ENCODE assay signal across 22 mouse cellular contexts in the genomic region with DNA sequence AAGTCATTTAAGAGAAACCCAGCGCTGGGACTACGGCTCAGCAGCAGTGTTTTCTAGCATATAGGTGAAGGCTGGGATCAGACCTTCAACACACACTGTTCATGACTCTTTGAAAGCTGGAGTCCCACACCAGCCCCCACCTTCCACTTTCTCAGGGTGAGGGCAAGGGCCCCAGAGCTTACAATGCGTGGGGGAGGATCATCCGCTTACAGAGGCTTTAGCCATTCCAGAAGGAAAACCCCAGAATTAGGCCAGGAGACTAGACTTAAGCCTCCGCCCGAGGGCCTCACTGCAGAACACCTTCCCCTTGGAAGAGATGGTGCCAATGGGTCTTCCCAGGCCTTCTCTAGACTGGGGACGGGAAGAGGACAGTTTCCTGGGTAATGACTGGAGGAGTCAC. TPM values are rescaled to one million over a fixed set of nuclear protein-coding genes. Genes with fewer than 3 reads are reported as not detected.
DNase-seq lines count a peak whose midpoint lies in the region.
"Had no signal": no experiment of that assay in that cellular context is flagged by ENCODE, and none has a peak within 500 bp of the region (broad histone marks: within the 10 kb centered on the region; RNA-seq: fewer than 3 reads in every experiment).

No protein-coding gene starts in this region.

- no peak overlapping the region for H3K4me3 ChIP-seq in limb, embryonic 10.5 days
- H3K4me3 ChIP-seq: forebrain, embryonic 10.5 days; gastrocnemius, adult 2 months; hindbrain, embryonic 10.5 days; hindbrain, embryonic 13.5 days had no signal

- intact Hi-C loops in heart, postnatal 10 days (cut with DNase I): no loop called here

- peak; percentile 68 for DNase-seq in retina, adult 2 months (ENCODE audit: low read depth, low spot score)
- no peak for DNase-seq in retina, embryonic 14.5 days (ENCODE audit: low spot score)
- DNase-seq in limb, embryonic 10.5 days (ENCODE audit: low spot score): peak; percentile 17
- peak; percentile 81 for DNase-seq in retina, postnatal 1 day
- no peak for DNase-seq in heart, postnatal 10 days
- DNase-seq in kidney, postnatal 36 days: no peak
- DNase-seq: adrenal gland, adult 2 months; adrenal gland, postnatal 14 days; B cell, adult 2 months; cerebellum, adult 11 months; cerebellum, adult 2 months; cerebellum, adult 9-11 months; cerebellum, postnatal 25 days; forebrain, postnatal 0 days; gastrocnemius, adult 2 months; gastrocnemius, postnatal 14 days; heart, postnatal 36 days had no signal

- peaks cover 71% of the 10 kb centered on the region for H3K4me1 ChIP-seq in limb, embryonic 10.5 days

- H3K27me3 ChIP-seq in limb, embryonic 10.5 days (ENCODE audit: low read depth, poor library complexity, severe bottlenecking): peaks cover 36% of the 10 kb centered on the region

- H3K27ac ChIP-seq in limb, embryonic 10.5 days: peak overlapping the region; percentile 73; the same call in 1 of the 2 replicates
- H3K27ac ChIP-seq: forebrain, embryonic 10.5 days; gastrocnemius, adult 2 months; hindbrain, embryonic 10.5 days; hindbrain, embryonic 13.5 days had no signal

- WGBS in limb, embryonic 10.5 days: 80% methylated on average over 7 of the region's 7 CpGs

- H3K36me3 ChIP-seq in limb, embryonic 10.5 days: no peaks in the 10 kb centered on the region
- H3K36me3 ChIP-seq: forebrain, embryonic 10.5 days; hindbrain, embryonic 10.5 days; hindbrain, embryonic 13.5 days had no signal

- no peaks in the 10 kb centered on the region for H3K9me3 ChIP-seq in limb, embryonic 10.5 days (replicated peaks)
- H3K9me3 ChIP-seq: forebrain, embryonic 10.5 days; hindbrain, embryonic 10.5 days; hindbrain, embryonic 13.5 days had no signal

RNA-seq across cellular contexts. Expression of a gene that starts 7.6 kb away (rescaled TPM):
- polyA plus RNA-seq in limb, embryonic 10.5 days (2016; fragmentation: Nextera tagmentation; extraction: Ambion mirVana): 2.5 and 3.2 TPM in 2 replicates
- total RNA-seq in heart, postnatal 10 days (2021): 10 to 100 TPM; 51.9 to 57.2 TPM

RNA-seq across cellular contexts. Expression of a gene that starts 8.3 kb away (rescaled TPM):
- polyA plus RNA-seq in limb, embryonic 10.5 days (2016; fragmentation: Nextera tagmentation; extraction: Ambion mirVana): 0.18 and 0.20 TPM in 2 replicates
- 1 to 10 TPM; 2.2 to 2.6 TPM for total RNA-seq in heart, postnatal 10 days (2021)
- total RNA-seq: common myeloid progenitor, adult 5-6 weeks; MEL had no signal
- polyA plus RNA-seq: forebrain, embryonic 10.5 days had no signal

RNA-seq across cellular contexts. Expression of a gene that starts 14.9 kb away (rescaled TPM):
- 132 and 145 TPM in 2 replicates for polyA plus RNA-seq in limb, embryonic 10.5 days (2016; fragmentation: Nextera tagmentation; extraction: Ambion mirVana)
- 100 to 1,000 TPM; 243 to 255 TPM for total RNA-seq in heart, postnatal 10 days (2021)
- total RNA-seq: MEL had no signal

RNA-seq across cellular contexts. Expression of a gene that starts 45.1 kb away (rescaled TPM):
- polyA plus RNA-seq in limb, embryonic 10.5 days (2016; fragmentation: Nextera tagmentation; extraction: Ambion mirVana): 53.4 and 71.0 TPM in 2 replicates
- 10 to 100 TPM; 10.3 to 14.6 TPM for total RNA-seq in heart, postnatal 10 days (2021)

Comparison
In these comparisons a context has a peak if more than half of its experiments do, and no peak if none do; other contexts are left out.
1. DNase-seq: peak in retina, adult 2 months (single experiment), limb, embryonic 10.5 days (single experiment) and retina, postnatal 1 day (single experiment); none in retina, embryonic 14.5 days (single experiment), heart, postnatal 10 days (0 of 2) and kidney, postnatal 36 days (0 of 2).